Mouse (Mus musculus) small intestine, adult 2 months (tissue): ENCODE data around the gene Fam71a.

ENCODE experiments used
- CTCF ChIP-seq: fragments of 200-500 bp; IDR thresholded peaks from 2 replicates; pipeline ENCODE4 v1.5.1; 2012; ENCODE audit warnings: low read depth, mild to moderate bottlenecking, control low read depth, inconsistent platforms, low read length, moderate library complexity, mixed read lengths; ENCODE audit not compliant: insufficient replicate concordance, insufficient read length; ENCODE audit errors: extremely low read depth
- POLR2A ChIP-seq: fragments of 200-500 bp; IDR thresholded peaks from 2 replicates; pipeline ENCODE4 v1.6.1; 2012; ENCODE audit warnings: low read depth, mild to moderate bottlenecking, control low read depth, inconsistent platforms, low read length, moderate library complexity

DNA sequence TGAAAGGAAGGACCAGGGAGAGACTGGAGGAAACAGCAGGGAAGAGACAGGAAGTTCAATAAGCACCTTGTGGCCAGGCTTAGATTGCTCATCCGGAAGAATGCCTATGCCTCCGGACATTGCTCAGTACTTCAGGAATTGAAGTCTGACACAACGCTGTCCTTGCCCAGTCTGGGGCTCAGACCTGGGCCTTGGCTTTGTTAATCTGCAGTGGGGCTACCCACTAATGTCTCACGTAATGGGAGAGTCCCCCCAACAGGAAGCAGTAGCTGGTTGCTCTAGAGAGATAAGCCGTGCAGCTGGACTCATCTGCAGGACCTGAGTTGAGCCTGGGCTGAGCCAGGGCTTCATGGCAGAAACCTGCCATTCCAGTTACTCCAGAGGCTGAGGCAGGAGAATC, 31.7 kb downstream of the Fam71a start:
- TF ChIP-seq CTCF (no peak), POLR2A (no peak)
